Mouse (Mus musculus): ENCODE measurements at regions not wholly inside any gene's neighbourhood (a gene's known extent, or its start where the extent isn't known, plus 50 kb on each side); places are given as distances from the start of the nearest gene placed in this dataset.

DNA sequence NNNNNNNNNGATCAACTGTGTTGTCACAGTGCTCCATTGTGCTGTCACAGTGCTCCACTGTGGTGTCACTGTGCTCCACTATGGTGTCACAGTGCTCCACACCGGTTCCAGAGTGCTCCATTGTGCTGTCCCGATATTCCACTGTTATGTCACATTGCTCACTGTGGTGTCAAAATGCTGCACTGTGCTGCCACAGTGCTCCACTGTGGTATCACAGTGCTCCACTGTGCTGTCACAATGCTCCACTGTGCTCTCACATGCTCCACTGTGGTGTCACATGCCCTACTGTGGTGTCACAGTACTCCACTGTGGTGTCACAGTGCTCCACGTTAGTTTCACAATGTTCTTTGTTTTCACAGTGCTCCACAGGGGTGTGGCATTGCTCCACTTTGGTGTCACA lies 359.3 kb upstream of the Olfr161 start:
- peak; percentile 59 for ATAC-seq (replicated peaks; ENCODE audit: insufficient number of reproducible peaks, low FRiP score, low TSS enrichment, poor library complexity, severe bottlenecking)

DNA sequence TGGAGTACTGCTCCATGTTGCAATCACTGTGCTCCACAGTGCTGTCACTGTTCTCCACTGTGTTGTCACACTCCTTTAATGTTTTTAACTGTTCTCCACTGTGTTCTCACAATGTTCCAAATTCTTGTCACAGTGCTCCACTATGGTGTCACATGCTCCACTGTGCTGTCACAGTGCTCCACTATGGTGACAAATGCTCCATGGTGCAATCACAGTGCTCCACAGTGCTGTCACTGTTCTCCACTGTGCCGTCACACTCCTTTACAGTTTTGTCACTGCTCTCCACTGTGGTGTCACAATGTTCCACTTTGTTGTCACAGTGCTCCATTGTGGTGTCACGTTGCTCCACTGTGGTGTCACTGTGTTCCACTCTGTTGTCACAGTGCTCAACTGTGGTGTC lies 358.2 kb upstream of the Olfr161 start:
- ATAC-seq (replicated peaks; ENCODE audit: insufficient number of reproducible peaks, low FRiP score, low TSS enrichment, poor library complexity, severe bottlenecking) = no peak

DNA sequence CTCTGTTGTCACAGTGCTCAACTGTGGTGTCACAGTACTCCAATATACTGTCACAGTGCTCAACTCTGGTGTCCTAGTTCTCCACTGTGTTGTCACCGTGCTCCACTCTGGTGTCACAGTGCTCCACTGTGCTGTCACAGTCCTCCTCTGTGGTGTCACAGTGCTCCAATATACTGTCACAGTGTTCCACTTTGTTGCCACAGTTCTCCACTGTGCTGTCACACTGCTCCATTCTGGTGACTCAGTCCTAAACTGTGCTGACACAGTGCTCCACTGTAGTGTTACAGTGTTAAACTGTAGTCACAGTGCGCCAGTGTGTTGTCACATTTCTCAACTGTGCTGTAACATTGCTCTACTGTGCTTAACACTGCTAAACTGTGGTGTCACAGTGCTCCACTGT lies 356.8 kb upstream of the Olfr161 start:
- ATAC-seq (replicated peaks; ENCODE audit: insufficient number of reproducible peaks, low FRiP score, low TSS enrichment, poor library complexity, severe bottlenecking) = peak; percentile 4; the same call in 1 of the 2 replicates

DNA sequence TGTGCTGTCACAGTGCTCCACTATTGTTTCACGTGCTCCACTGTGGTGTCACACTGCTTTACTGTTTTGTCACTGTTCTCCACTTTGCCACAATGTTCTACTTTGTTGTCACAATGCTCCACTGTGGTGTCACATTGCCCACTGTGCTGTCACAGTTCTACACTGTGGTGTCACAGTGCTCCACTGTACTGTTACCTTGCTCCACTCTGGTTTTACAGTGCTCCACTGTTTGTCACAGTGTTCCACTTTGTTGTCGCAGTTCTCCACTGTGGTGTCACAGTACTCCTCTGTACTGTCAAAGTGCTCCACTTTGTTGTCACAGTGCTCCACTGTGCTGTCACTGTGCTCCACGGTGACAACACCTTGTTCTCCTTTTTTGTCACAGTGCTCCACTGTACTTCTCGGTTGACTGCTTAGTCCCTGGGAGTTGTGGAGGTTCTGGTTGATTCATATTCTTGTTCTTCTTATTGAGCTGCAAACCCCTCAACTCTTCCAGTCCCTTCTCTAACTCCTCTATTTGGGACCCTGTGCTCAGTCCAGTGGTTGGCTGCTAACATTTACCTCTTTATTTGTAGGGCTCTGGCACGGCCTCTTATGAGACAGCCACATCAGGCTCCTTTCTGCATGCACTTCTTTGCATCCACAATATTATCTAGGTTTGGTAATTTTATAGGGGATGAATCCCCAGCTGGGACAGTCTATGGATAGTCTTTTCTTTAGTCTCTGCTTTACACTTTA lies 349.7 kb upstream of the Olfr161 start:
- ATAC-seq (replicated peaks; ENCODE audit: insufficient number of reproducible peaks, low FRiP score, low TSS enrichment, poor library complexity, severe bottlenecking) = 0 out of 2 replicates have a peak, but pooled peaks have one; percentile 18

DNA sequence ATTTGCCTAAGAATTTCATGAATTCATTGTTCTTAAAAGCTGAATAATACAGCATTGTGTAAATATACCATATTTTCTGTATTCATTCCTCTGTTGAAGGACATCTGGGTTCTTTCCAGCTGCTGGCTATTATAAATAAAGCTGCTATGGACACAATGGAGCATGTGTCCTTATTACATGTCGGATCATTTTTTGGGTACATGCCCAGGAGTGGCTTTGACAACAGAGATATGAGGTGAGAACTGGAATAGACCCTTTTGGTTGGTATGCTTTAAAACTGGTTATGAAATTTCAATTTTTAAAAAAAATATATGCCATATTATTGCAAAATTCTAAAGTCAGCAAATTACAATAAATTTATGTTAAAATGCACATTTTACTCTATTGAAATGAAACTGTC lies 348.9 kb upstream of the Olfr161 start:
- ATAC-seq (replicated peaks; ENCODE audit: insufficient number of reproducible peaks, low FRiP score, low TSS enrichment, poor library complexity, severe bottlenecking) = no peak

DNA sequence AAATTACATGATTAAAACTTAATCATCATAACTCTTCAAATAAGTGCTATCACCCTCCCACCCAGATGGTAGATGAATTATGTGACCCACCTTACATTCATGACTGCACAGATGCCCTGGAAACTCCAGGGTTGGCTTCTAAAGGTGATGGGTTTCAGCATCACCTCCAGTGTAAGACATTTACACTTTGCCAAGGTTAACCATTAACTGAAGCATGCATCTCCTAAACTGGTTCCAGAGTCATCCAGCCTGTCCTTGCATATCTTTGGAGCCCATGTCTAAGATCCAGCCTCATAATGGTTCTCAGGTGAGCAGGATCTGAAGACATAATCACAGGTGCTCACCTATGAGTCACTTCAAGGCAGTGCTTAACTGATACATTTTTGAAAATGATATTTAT lies 344.4 kb upstream of the Olfr161 start:
- peak; percentile 54 for ATAC-seq (replicated peaks; ENCODE audit: insufficient number of reproducible peaks, low FRiP score, low TSS enrichment, poor library complexity, severe bottlenecking)

DNA sequence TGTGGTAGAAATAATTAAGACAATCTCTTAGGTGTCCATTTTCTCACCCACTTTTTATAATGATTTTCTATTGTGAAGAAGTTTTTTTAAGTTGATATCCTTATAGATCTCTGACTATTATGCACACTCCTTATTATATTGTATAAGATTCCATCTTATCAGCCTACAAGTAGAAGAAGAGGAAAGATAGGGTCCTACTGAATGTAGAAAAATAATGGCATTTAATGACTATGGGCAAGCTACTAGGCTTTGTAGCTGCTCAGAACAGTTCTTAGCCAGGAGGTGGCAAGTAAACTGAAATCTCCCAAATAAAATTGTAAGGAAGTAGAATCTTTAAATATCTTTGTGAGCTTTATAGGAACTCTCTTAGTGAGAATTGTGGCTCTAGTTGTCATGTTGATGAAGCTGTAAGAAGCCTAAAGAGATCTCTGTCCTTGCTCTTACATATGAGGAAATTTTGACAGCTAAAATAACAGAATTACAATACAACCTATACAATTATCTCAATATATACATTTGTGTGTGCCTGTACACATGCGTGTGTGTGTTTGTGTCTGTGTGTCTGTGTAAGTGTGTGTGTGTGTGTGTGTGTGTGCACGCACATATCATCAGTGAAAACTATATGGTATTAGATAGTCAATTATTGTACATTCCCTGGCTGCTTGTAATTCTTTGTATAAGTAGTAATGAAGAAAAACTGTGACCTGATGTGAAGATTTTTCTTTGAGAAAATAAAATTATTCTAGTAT lies 343.7 kb upstream of the Olfr161 start:
- ATAC-seq (replicated peaks; ENCODE audit: insufficient number of reproducible peaks, low FRiP score, low TSS enrichment, poor library complexity, severe bottlenecking) = 0 out of 2 replicates have a peak, but pooled peaks have one; percentile 10

DNA sequence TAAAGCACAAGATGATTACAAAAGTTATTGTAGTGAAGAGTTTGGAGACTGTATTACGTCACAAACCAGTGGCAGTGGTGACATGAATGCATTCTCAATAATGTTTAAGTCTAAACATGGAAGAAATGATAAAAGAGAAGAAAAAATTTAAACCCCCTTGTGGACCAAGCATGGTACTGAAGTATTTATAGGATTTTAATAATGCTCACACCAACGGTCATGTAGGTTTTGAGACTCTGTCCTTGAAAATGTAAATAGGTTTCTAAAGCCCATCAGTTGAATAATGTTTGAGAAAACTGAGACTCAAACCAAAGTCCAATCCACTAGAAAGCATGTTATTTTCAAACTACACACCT lies 343.1 kb upstream of the Olfr161 start:
- no peak for ATAC-seq (replicated peaks; ENCODE audit: insufficient number of reproducible peaks, low FRiP score, low TSS enrichment, poor library complexity, severe bottlenecking)

DNA sequence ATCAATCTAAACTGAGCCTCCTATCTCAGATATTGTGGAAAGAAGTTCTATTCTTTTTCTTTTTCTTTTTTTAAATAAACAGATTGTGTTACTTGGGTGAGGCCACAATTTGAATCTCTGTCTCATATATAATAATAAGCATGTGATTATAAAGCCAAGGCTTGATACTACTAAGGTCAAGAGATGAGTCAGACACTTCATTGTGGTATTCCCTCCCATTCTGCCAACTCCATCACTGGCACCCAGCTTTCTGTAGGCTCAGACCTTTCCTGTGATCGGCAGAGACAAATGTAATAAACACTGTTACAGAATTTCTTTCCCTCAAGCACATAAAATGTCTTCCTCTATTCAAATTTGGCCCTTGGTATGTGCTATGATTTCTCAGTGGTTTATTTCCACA lies 337.0 kb upstream of the Olfr161 start:
- no peak for ATAC-seq (replicated peaks; ENCODE audit: insufficient number of reproducible peaks, low FRiP score, low TSS enrichment, poor library complexity, severe bottlenecking)

DNA sequence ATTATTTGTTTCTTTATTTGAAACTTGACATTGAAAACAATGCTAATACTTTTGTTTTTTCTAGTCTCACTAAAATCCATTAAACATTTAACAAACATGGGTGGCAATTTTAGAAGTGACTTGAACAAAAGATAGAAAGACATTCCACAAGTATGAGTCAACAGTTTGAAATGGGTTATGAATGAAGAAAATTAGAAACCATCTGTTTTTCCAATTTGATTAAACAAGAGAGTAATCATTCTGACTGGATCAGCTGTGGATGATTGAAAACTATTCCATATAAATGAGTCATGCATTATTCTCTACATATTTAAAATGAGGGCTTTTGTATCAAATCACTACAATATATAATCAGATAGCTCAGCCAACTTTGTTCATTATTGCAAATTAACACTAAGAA lies 334.8 kb upstream of the Olfr161 start:
- ATAC-seq (replicated peaks; ENCODE audit: insufficient number of reproducible peaks, low FRiP score, low TSS enrichment, poor library complexity, severe bottlenecking) = no peak

DNA sequence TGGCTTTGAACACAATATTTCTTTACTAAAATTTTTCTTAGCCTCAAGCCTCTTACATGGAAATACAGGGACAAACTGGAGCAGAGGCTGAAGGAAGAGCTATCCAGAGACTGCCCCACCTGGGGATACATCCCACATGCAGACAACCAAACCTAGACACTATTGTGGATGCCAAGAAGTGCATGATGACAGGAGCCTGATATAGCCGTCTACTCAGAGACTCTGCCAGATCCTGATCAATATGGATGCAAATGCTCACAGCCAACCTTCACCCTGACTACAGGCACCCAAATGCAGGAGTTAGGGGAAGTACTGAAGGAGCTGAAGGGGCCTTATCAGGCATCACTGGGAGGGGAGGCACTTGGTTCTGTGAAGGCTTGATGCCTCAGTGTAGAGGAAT lies 325.5 kb upstream of the Olfr161 start:
- ATAC-seq (replicated peaks; ENCODE audit: insufficient number of reproducible peaks, low FRiP score, low TSS enrichment, poor library complexity, severe bottlenecking) = 0 out of 2 replicates have a peak, but pooled peaks have one; percentile 11

DNA sequence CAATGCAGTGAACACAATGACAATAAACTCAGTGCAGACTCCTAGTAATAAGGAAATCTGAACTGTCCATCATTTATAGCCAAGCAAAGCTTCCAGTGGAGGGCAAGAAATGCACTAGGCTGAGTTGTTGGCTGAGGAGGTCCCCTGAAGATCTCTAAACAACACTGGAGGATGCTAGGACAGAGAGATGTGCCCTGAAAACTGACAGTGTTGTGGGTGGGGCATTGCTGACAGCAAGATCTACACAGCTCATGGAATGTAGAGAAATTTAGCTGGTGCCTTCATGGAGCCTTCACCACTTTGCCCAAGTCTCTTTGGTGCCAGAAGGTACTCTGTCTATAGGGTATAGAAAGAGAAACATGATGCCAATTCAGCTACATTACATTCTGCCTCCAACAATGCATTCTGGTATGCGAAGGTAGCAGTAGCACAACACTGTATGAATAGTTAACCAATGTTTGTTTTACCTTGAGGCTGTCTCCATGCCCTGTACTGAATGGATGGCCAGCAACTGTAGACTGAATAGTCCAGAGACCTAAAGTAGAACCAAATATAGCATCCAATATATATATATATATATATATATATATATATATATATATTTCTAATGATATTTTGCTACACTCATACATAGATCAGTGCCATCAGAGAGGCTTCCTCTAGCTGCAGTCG lies 318.9 kb upstream of the Olfr161 start:
- peak; percentile 20 for ATAC-seq (replicated peaks; ENCODE audit: insufficient number of reproducible peaks, low FRiP score, low TSS enrichment, poor library complexity, severe bottlenecking)

DNA sequence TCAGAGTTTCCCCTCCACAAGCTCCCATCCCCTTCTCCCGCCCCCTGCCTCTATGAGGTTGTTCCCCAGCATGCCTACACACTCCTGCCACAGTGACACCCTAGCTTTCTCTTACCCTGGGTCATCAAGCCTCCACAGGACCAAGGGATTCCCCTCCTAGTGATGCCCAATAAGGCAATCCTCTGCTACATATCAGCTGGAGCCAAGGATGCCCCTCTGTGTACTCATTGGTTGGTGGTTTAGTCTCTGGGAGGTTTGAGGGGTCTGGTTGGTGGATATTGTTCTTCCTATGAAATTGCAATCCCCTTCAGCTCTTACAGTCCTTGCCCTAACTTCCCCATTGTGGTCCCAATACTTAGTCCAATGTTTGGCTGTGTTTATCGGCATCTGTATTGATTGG lies 317.4 kb upstream of the Olfr161 start:
- ATAC-seq (replicated peaks; ENCODE audit: insufficient number of reproducible peaks, low FRiP score, low TSS enrichment, poor library complexity, severe bottlenecking) = no peak
